ENCODE assay signal across 27 mouse cellular contexts in genomic region chr16:59130740-59131139, GRCm38 (mm10). TPM values are rescaled to one million over a fixed set of nuclear protein-coding genes. Genes with fewer than 3 reads are reported as not detected.
DNase-seq lines count a peak whose midpoint lies in the region; ATAC-seq lines count a peak whose summit lies in the region.
"Had no signal": no experiment of that assay in that cellular context is flagged by ENCODE, and none has a peak within 500 bp of the region (broad histone marks: within the 10 kb centered on the region; RNA-seq: fewer than 3 reads in every experiment).

No protein-coding gene starts in this region.

- no peak for DNase-seq in frontal cortex, postnatal 25 days (ENCODE audit: low spot score in 2 of 2)
- peak; percentile 5 for DNase-seq in right cerebral cortex, adult 18-20 months
- DNase-seq in right cerebral cortex, postnatal 25 days, result no peak
- DNase-seq in telencephalon, adult 2 months (ENCODE audit: low read depth, low spot score), result peak; percentile 19
- DNase-seq: adrenal gland, adult 2 months; adrenal gland, postnatal 10 days; adrenal gland, postnatal 25 days; B cell, adult 2 months; cerebellum, adult 18-20 months; cerebellum, adult 8-10 months; cerebellum, adult 9-11 months; cerebellum, postnatal 14 days; cerebellum, postnatal 36 days; embryo, embryonic 11 days had no signal

- ATAC-seq in frontal cortex, adult (ENCODE audit: low TSS enrichment), result peak; percentile 99
- no peak for ATAC-seq in activated CD4-positive, CD25-positive, alpha-beta regulatory T cell, adult 4 months
- ATAC-seq: CD4-positive, CD25-positive, alpha-beta regulatory T cell, adult 4 months; forebrain, embryonic 14.5 days; forebrain, embryonic 16.5 days; Patski had no signal

RNA-seq across cellular contexts. Expression of gene Olfr194, which starts 9.9 kb away (rescaled TPM):
- not detected for polyA plus RNA-seq in activated CD4-positive, CD25-positive, alpha-beta regulatory T cell, adult 4 months (2017; shearing (Covaris generic))
- polyA plus RNA-seq: adrenal gland, adult 2 months; CD4-positive, CD25-positive, alpha-beta regulatory T cell, adult 4 months; embryonic facial prominence, embryonic 11.5 days; embryonic facial prominence, embryonic 13.5 days; embryonic facial prominence, embryonic 15.5 days; erythroblast, embryonic 14.5 days; forebrain, embryonic 10.5 days; forebrain, embryonic 12.5 days; forebrain, embryonic 14.5 days; forebrain, embryonic 16.5 days; G1E; Patski had no signal

RNA-seq across cellular contexts. Expression of gene Olfr195, which starts 16.1 kb away (rescaled TPM):
- not detected for polyA plus RNA-seq in activated CD4-positive, CD25-positive, alpha-beta regulatory T cell, adult 4 months (2017; shearing (Covaris generic))
- polyA plus RNA-seq: adrenal gland, adult 2 months; CD4-positive, CD25-positive, alpha-beta regulatory T cell, adult 4 months; embryonic facial prominence, embryonic 11.5 days; embryonic facial prominence, embryonic 13.5 days; embryonic facial prominence, embryonic 15.5 days; erythroblast, embryonic 14.5 days; forebrain, embryonic 10.5 days; forebrain, embryonic 12.5 days; forebrain, embryonic 14.5 days; forebrain, embryonic 16.5 days; G1E; Patski had no signal

RNA-seq across cellular contexts. Expression of gene Olfr193, which starts 19.1 kb away (rescaled TPM):
- not detected for polyA plus RNA-seq in activated CD4-positive, CD25-positive, alpha-beta regulatory T cell, adult 4 months (2017; shearing (Covaris generic))
- polyA plus RNA-seq: adrenal gland, adult 2 months; CD4-positive, CD25-positive, alpha-beta regulatory T cell, adult 4 months; embryonic facial prominence, embryonic 11.5 days; embryonic facial prominence, embryonic 13.5 days; embryonic facial prominence, embryonic 15.5 days; erythroblast, embryonic 14.5 days; forebrain, embryonic 10.5 days; forebrain, embryonic 12.5 days; forebrain, embryonic 14.5 days; forebrain, embryonic 16.5 days; G1E; Patski had no signal

RNA-seq across cellular contexts. Expression of gene Olfr196, which starts 39.5 kb away (rescaled TPM):
- not detected for polyA plus RNA-seq in activated CD4-positive, CD25-positive, alpha-beta regulatory T cell, adult 4 months (2017; shearing (Covaris generic))
- polyA plus RNA-seq: adrenal gland, adult 2 months; CD4-positive, CD25-positive, alpha-beta regulatory T cell, adult 4 months; embryonic facial prominence, embryonic 11.5 days; embryonic facial prominence, embryonic 13.5 days; erythroblast, embryonic 14.5 days; forebrain, embryonic 10.5 days; forebrain, embryonic 12.5 days; forebrain, embryonic 14.5 days; forebrain, embryonic 16.5 days; G1E; Patski had no signal

RNA-seq across cellular contexts. Expression of gene Olfr191, which starts 41.1 kb away (rescaled TPM):
- polyA plus RNA-seq in activated CD4-positive, CD25-positive, alpha-beta regulatory T cell, adult 4 months (2017; shearing (Covaris generic)), result not detected
- polyA plus RNA-seq: adrenal gland, adult 2 months; CD4-positive, CD25-positive, alpha-beta regulatory T cell, adult 4 months; embryonic facial prominence, embryonic 11.5 days; embryonic facial prominence, embryonic 13.5 days; embryonic facial prominence, embryonic 15.5 days; erythroblast, embryonic 14.5 days; forebrain, embryonic 10.5 days; forebrain, embryonic 12.5 days; forebrain, embryonic 14.5 days; forebrain, embryonic 16.5 days; G1E; Patski had no signal

Comparison
In these comparisons a context has a peak if more than half of its experiments do, and no peak if none do; other contexts are left out.
1. DNase-seq: peak in right cerebral cortex, adult 18-20 months (single experiment) and telencephalon, adult 2 months (single experiment); none in frontal cortex, postnatal 25 days (0 of 2) and right cerebral cortex, postnatal 25 days (single experiment).